Mouse (Mus musculus) intestine, embryonic 14.5 days (tissue): Measurements from ENCODE around the gene Gpr173. TPM values are rescaled to one million over a fixed set of nuclear protein-coding genes. Genes with fewer than 3 reads are reported as not detected.

Experiments used
- ATAC-seq: fragments of 200-750 bp; cut with Nextera tagmentation; replicated peaks from 2 replicates; pipeline ENCODE4 v1.8.0; 2017; ENCODE audit warnings: low read depth, moderate number of reproducible peaks, moderate TSS enrichment, moderate library complexity; ENCODE audit not compliant: low FRiP score, low TSS enrichment
- DNase-seq: peaks from one replicate; pipeline ENCODE4 v3.0.0-alpha.2; 2018; ENCODE audit warnings: low spot score
- H3K27ac ChIP-seq: fragments of 300-500 bp; sonication (generic); 2 replicates; pipeline ENCODE4 v1.5.1; 2014; ENCODE audit warnings: low read depth, mild to moderate bottlenecking, control low read depth
- H3K27me3 ChIP-seq: fragments of 300-500 bp; sonication (generic); replicated peaks from 2 replicates; pipeline ENCODE4 v1.6.1; 2014; ENCODE audit warnings: low read length, control low read depth; ENCODE audit not compliant: control insufficient read depth, insufficient read depth
- H3K36me3 ChIP-seq: fragments of 300-500 bp; sonication (generic); 2 replicates; pipeline ENCODE4 v1.6.1; 2014; ENCODE audit warnings: low read length, control low read depth; ENCODE audit not compliant: control insufficient read depth, insufficient read depth
- H3K4me1 ChIP-seq: fragments of 300-500 bp; sonication (generic); replicated peaks from 2 replicates; pipeline ENCODE4 v1.6.1; 2014; ENCODE audit warnings: low read length, control low read depth, mixed read lengths; ENCODE audit not compliant: control insufficient read depth, insufficient read depth
- H3K4me2 ChIP-seq: fragments of 300-500 bp; sonication (generic); 2 replicates; pipeline ENCODE4 v1.6.1; 2014; ENCODE audit warnings: low read length
- H3K4me3 ChIP-seq: fragments of 300-500 bp; sonication (generic); 2 replicates; pipeline ENCODE4 v1.5.1; 2014; ENCODE audit warnings: low read depth, low read length, control low read depth, mixed read lengths
- H3K9ac ChIP-seq: fragments of 300-500 bp; sonication (generic); 2 replicates; pipeline ENCODE4 v1.6.1; 2014; ENCODE audit warnings: mild to moderate bottlenecking, low read length
- H3K9me3 ChIP-seq: fragments of 300-500 bp; sonication (generic); 2 replicates; pipeline ENCODE4 v1.6.1; 2016; ENCODE audit warnings: low read length, control low read depth; ENCODE audit not compliant: control insufficient read depth
- WGBS: fragments of 180-500 bp; shearing (Covaris S2); extraction: QIAGEN DNeasy Blood & Tissue Kit; methylation state at CpG from one replicate; pipeline ENCODE4 v1.1.7; 2014; 5-methylcytosine and 5-hydroxymethylcytosine counted together
- polyA plus RNA-seq: library from polyadenylated mRNA; unstranded; fragments of >200 nt; fragmentation: Nextera tagmentation; extraction: Ambion mirVana; gene quantifications from 2 replicates; pipeline ENCODE4 v1.2.1, GENCODE M21; 2014

Gene Gpr173
- polyA plus RNA-seq, 1 experiment from 2014 or later: 3.9 TPM

DNA sequence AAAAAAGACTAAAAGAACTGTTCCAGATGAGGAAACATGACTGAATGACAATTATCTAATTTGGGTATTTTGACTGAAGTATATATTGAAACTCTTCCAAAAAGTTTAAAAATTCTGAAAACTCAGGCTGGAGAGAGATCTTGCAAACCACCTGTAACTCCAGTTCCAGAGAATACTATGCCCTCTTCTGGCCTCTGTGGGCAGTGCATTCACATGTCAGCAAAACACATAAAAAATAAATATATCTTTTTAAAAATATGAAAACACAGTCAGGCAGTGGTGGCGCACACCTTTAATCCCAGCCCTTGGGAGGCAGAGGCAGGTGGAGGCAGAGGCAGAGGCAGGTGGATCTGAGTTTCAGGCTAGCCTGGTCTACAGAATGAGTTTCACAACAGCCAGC lies 44.9 kb downstream of the Gpr173 start:
- 0 out of 2 replicates have a peak, but pooled peaks cover 4% of the 10 kb centered on the region for H3K27me3 ChIP-seq
- H3K27ac ChIP-seq: no peak overlapping the region
- H3K4me3 ChIP-seq: no peak overlapping the region
- WGBS: 81% methylated on average over 1 of the region's 1 CpGs
- H3K4me2 ChIP-seq: no peak overlapping the region
- DNase-seq: no peak
- no peak overlapping the region for H3K9ac ChIP-seq
- no peaks in the 10 kb centered on the region for H3K9me3 ChIP-seq
- no peak for ATAC-seq
- H3K4me1 ChIP-seq: 0 out of 2 replicates have a peak, but pooled peaks cover 2% of the 10 kb centered on the region
- H3K36me3 ChIP-seq: no peaks in the 10 kb centered on the region

GRCm38 (mm10) chrX:152322776-152323175 lies 45.7 kb downstream of the Gpr173 start:
- Histone ChIP-seq H3K27ac (no peak overlapping the region), H3K9ac (no peak overlapping the region), H3K9me3 (no peaks in the 10 kb centered on the region), H3K4me3 (no peak overlapping the region), H3K4me2 (no peak overlapping the region), H3K4me1 (0 out of 2 replicates have a peak, but pooled peaks cover under 1% of the 10 kb centered on the region), H3K36me3 (no peaks in the 10 kb centered on the region), H3K27me3 (0 out of 2 replicates have a peak, but pooled peaks cover 4% of the 10 kb centered on the region)
- ATAC-seq: no peak
- no peak for DNase-seq
- WGBS: 36% methylated on average over 2 of the region's 2 CpGs

GRCm38 (mm10) chrX:152320535-152320934 lies 48.0 kb downstream of the Gpr173 start:
- H3K4me2 ChIP-seq: no peak overlapping the region
- ATAC-seq (no peak), DNase-seq (no peak)
- 0 out of 2 replicates have a peak, but pooled peaks cover 4% of the 10 kb centered on the region for H3K27me3 ChIP-seq
- H3K4me3 ChIP-seq: no peak overlapping the region
- no peaks in the 10 kb centered on the region for H3K36me3 ChIP-seq
- no peaks in the 10 kb centered on the region for H3K9me3 ChIP-seq
- H3K4me1 ChIP-seq: no peaks in the 10 kb centered on the region
- 67% methylated on average over 4 of the region's 4 CpGs for WGBS
- no peak overlapping the region for H3K9ac ChIP-seq
- H3K27ac ChIP-seq: no peak overlapping the region

DNA sequence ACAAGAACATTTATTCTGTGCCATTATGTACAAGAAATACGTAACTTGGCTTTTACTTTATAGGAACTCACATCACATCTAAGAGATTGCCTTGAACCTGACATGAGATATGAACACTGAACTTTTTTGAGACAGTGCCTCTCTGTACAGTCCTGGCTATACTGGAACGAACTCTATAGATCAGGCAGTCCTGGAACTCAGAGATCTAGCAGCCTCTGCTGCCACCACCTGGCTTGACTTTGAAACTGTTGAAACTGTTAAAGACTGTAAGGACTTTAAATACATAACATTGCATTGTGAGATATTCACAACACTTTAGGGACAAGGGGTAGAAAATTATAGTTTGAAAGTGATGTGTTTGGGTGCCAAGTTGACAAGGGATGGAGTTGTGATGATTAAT lies 60.6 kb downstream of the Gpr173 start:
- no peaks in the 10 kb centered on the region for H3K9me3 ChIP-seq
- 61% methylated on average over 2 of the region's 2 CpGs for WGBS
- H3K27ac ChIP-seq: no peak overlapping the region
- no peak overlapping the region for H3K4me2 ChIP-seq
- H3K27me3 ChIP-seq: 0 out of 2 replicates have a peak, but pooled peaks cover 4% of the 10 kb centered on the region
- H3K9ac ChIP-seq: no peak overlapping the region
- DNase-seq: no peak
- H3K4me1 ChIP-seq: no peaks in the 10 kb centered on the region
- no peak for ATAC-seq
- no peaks in the 10 kb centered on the region for H3K36me3 ChIP-seq
- H3K4me3 ChIP-seq: no peak overlapping the region

DNA sequence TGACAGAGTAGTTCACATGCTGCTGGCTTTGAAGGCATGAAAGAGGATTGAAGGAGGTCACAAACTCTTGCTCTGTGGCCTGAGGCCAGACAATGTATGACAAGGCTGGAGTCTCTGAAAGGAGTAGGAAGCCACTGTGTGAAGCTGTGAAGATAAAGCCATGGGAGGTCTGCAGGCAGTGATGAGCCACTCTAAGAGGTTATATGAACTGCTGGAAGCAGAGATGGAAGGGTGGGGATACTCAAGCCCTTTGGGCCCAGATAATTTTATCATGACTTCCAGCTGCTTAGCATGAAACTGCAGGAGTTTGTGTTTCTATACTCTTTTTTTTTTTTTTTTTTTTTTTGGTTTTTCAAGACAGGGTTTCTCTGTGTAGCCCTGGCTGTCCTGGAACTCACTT lies 61.1 kb downstream of the Gpr173 start:
- no peaks in the 10 kb centered on the region for H3K4me1 ChIP-seq
- H3K27ac ChIP-seq: no peak overlapping the region
- no peak for DNase-seq
- no peaks in the 10 kb centered on the region for H3K36me3 ChIP-seq
- no peak overlapping the region for H3K9ac ChIP-seq
- H3K9me3 ChIP-seq: no peaks in the 10 kb centered on the region
- no peak for ATAC-seq
- H3K27me3 ChIP-seq: 0 out of 2 replicates have a peak, but pooled peaks cover 4% of the 10 kb centered on the region
- no peak overlapping the region for H3K4me2 ChIP-seq
- H3K4me3 ChIP-seq: no peak overlapping the region

DNA sequence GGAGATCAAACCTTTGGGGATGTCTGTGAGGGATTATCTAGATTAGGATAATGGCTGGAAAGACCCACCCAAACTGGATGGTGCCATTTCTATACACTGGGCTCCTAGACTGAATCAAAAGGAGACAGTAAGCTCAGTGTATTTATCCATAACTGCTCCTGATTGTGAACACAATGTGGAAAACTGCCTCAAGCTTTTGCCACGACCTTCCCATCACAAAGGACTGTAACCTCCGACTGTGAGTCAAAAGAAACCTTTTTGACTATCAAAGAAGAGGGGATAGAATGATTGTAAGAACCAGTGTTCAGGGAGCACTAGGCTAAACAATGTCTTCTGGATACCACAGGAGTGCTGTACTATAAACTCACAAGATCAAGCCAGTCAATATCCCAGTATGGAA lies 62.3 kb downstream of the Gpr173 start:
- no peak overlapping the region for H3K27ac ChIP-seq
- H3K27me3 ChIP-seq: 0 out of 2 replicates have a peak, but pooled peaks cover 4% of the 10 kb centered on the region
- H3K4me3 ChIP-seq: no peak overlapping the region
- H3K36me3 ChIP-seq: no peaks in the 10 kb centered on the region
- no peak overlapping the region for H3K4me2 ChIP-seq
- DNase-seq: no peak
- no peak overlapping the region for H3K9ac ChIP-seq
- ATAC-seq: no peak
- H3K4me1 ChIP-seq: no peaks in the 10 kb centered on the region
- WGBS: 82% methylated on average over 2 of the region's 2 CpGs
- no peaks in the 10 kb centered on the region for H3K9me3 ChIP-seq

Other genes starting within 250 kb of the Gpr173 start
- 3.4 and 3.5 TPM in 2 replicates for gene Iqsec2, start 224.4 kb downstream of the Gpr173 start, polyA plus RNA-seq
- gene Kdm5c, start 135.7 kb downstream of the Gpr173 start, polyA plus RNA-seq: 31.9 and 37.4 TPM in 2 replicates
- 14.9 and 18.5 TPM in 2 replicates for gene Kantr, start 41.2 kb downstream of the Gpr173 start, polyA plus RNA-seq
- gene Tspyl2, start 26.3 kb downstream of the Gpr173 start, polyA plus RNA-seq: 23.4 and 23.5 TPM in 2 replicates
- gene Cldn34a, start 194.6 kb upstream of the Gpr173 start, polyA plus RNA-seq: not detected in 2 replicates